Mouse (Mus musculus) adipose tissue, adult 10 weeks (tissue): Measurements from ENCODE around the gene Olfr1454. TPM values are rescaled to one million over a fixed set of nuclear protein-coding genes. Genes with fewer than 3 reads are reported as not detected.

Source experiments
- polyA plus RNA-seq: library from polyadenylated mRNA; stranded (reverse); fragments of 350-450 nt; fragmentation: Illumina TruSeq; extraction: RNeasy Lipid Tissue Mini Kit (QIAGEN cat#74804); gene quantifications from one replicate; pipeline ENCODE4 v1.2.3, GENCODE M21; 2014; ENCODE audit warnings: low read depth, low replicate concordance

Gene Olfr1454
- polyA plus RNA-seq, result not detected

DNA sequence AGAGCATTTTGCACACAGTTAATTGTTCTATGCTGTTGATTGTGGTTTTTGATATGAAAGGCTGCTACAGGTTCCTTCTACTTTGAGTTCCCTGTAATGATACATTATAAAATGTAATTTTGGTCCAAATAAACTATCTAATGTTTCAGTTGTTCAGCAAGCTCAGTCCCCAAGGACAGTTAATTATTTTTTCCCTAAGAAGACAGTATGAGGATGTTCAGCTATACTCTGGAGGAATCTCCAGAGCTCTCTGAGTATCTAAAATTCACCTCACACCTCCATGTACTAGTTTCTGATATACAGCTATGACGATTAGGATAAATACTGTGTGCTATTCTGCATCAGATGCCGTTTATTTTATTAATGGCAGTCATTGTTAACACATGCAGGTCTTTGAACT, at the start of gene Olfr1454:
TSS of gene Olfr1454 (plus strand) at position 301 of the 400 bp plus-strand sequence.

GRCm38 (mm10) chr19:13028227-13028626, 32.2 kb upstream of the Olfr1454 start, which contains the start of gene Olfr1453:
TSS of gene Olfr1453 (minus strand) at chr19:13028327.

GRCm38 (mm10) chr19:13097791-13098190, 37.4 kb downstream of the Olfr1454 start, which contains the start of gene Olfr1457:
TSS of gene Olfr1457 (minus strand) at chr19:13097891.

GRCm38 (mm10) chr19:13106675-13107074, 46.3 kb downstream of the Olfr1454 start, which contains the start of gene Olfr1458:
TSS of gene Olfr1458 (minus strand) at chr19:13106775.

Other genes with a start within 250 kb of the Olfr1454 start
- not detected for gene Gm5244, start 213.9 kb upstream of the Olfr1454 start, polyA plus RNA-seq
- not detected for gene Olfr1444, start 203.3 kb upstream of the Olfr1454 start, polyA plus RNA-seq
- gene Olfr1445, start 176.8 kb upstream of the Olfr1454 start, polyA plus RNA-seq, result not detected
- not detected for gene Olfr1446, start 167.1 kb upstream of the Olfr1454 start, polyA plus RNA-seq
- not detected for gene Olfr1447, start 156.9 kb upstream of the Olfr1454 start, polyA plus RNA-seq
- gene Olfr1448, start 136.2 kb upstream of the Olfr1454 start, polyA plus RNA-seq, result not detected
- gene Olfr1449, start 129.8 kb upstream of the Olfr1454 start, polyA plus RNA-seq, result not detected
- gene Olfr1450, start 110.4 kb upstream of the Olfr1454 start, polyA plus RNA-seq, result not detected
- gene Olfr1451, start 65.6 kb upstream of the Olfr1454 start, polyA plus RNA-seq, result not detected
- not detected for gene Olfr1453, start 32.3 kb upstream of the Olfr1454 start, polyA plus RNA-seq
- not detected for gene Olfr1457, start 37.3 kb downstream of the Olfr1454 start, polyA plus RNA-seq
- gene Olfr1458, start 46.2 kb downstream of the Olfr1454 start, polyA plus RNA-seq, result not detected
- not detected for gene Olfr1459, start 88.9 kb downstream of the Olfr1454 start, polyA plus RNA-seq
- gene Olfr1461, start 102.4 kb downstream of the Olfr1454 start, polyA plus RNA-seq, result not detected
- not detected for gene Olfr1462, start 125.1 kb downstream of the Olfr1454 start, polyA plus RNA-seq
- gene Olfr1463, start 170.7 kb downstream of the Olfr1454 start, polyA plus RNA-seq, result not detected